Mouse (Mus musculus): Measurements from ENCODE around the gene Serpina1a. TPM values are rescaled to one million over a fixed set of nuclear protein-coding genes. Genes with fewer than 3 reads are reported as not detected.
"Not testable (repeated sequence)": the region's sequence is repeated elsewhere in the genome, so short reads cannot be mapped to it uniquely, and the experiment has no call there.

Gene Serpina1a
- polyA plus RNA-seq, 1 experiment from 2014 or later, result not detected

GRCm38 (mm10) chr12:103827661-103828372 lies 35.5 kb downstream of the Serpina1a start:
- H3K4me1 ChIP-seq (replicated peaks); ATAC-seq (ENCODE audit: insufficient number of reproducible peaks, insufficient read depth, low FRiP score, low TSS enrichment, low read depth); H3K4me3 ChIP-seq (replicated peaks); H3K4me2 ChIP-seq; H3K27ac ChIP-seq; H3K27me3 ChIP-seq; H3K36me3 ChIP-seq; H3K9ac ChIP-seq (replicated peaks): not testable (repeated sequence)
- 88% methylated on average over 6 of the region's 6 CpGs for WGBS
- H3K9me3 ChIP-seq, result peaks cover 12% of the 10 kb centered on the region; the same call in 1 of the 2 replicates

DNA sequence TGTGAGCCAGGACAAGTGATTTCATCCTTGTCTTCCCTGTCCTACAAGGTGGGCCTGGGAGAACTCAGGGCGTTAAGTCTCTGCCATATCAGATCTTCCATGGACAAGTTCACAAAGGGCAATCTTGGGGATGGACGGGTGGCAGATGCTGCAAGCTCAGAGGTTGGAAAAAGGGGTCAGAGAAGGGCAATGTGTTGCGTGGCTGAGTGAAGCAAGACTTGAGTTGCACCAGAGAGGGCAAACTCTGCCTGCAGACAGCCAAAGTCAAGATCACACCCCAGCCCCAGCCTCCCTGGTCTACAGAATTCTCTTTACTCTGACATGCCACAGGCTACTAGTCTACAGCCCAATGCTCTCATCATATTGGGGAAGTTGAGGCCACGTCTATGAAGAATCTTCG lies 39.5 kb downstream of the Serpina1a start:
- H3K27ac ChIP-seq; ATAC-seq (ENCODE audit: insufficient number of reproducible peaks, insufficient read depth, low FRiP score, low TSS enrichment, low read depth); H3K9ac ChIP-seq (replicated peaks); H3K4me3 ChIP-seq (replicated peaks); H3K4me1 ChIP-seq (replicated peaks); H3K27me3 ChIP-seq; H3K36me3 ChIP-seq; H3K4me2 ChIP-seq; H3K9me3 ChIP-seq: not testable (repeated sequence)
- 76% methylated on average over 5 of the region's 5 CpGs for WGBS

Other genes with a start within 250 kb of the Serpina1a start
- gene Serpina10, start 232.1 kb downstream of the Serpina1a start, polyA plus RNA-seq (2016; fragmentation: Nextera tagmentation; extraction: Ambion mirVana), result 0.05 TPM in 1 of 2 replicates, not detected in the other
- 0.63 and 0.64 TPM in 2 replicates for gene Serpina6, start 206.3 kb downstream of the Serpina1a start, polyA plus RNA-seq (2016; fragmentation: Nextera tagmentation; extraction: Ambion mirVana)
- not detected in 2 replicates for gene Serpina16, start 187.4 kb downstream of the Serpina1a start, polyA plus RNA-seq (2016; fragmentation: Nextera tagmentation; extraction: Ambion mirVana)
- gene Serpina1f, start 168.0 kb downstream of the Serpina1a start, polyA plus RNA-seq (2016; fragmentation: Nextera tagmentation; extraction: Ambion mirVana), result not detected in 2 replicates
- gene Serpina1d, start 90.0 kb downstream of the Serpina1a start, polyA plus RNA-seq (2016; fragmentation: Nextera tagmentation; extraction: Ambion mirVana), result not detected in 2 replicates
- gene Serpina1b, start 33.2 kb downstream of the Serpina1a start, polyA plus RNA-seq (2016; fragmentation: Nextera tagmentation; extraction: Ambion mirVana), result 0.50 TPM in 1 of 2 replicates, not detected in the other
- gene Serpina1c, start 41.3 kb upstream of the Serpina1a start, polyA plus RNA-seq (2016; fragmentation: Nextera tagmentation; extraction: Ambion mirVana), result not detected in 2 replicates
- gene Serpina1e, start 95.4 kb upstream of the Serpina1a start, polyA plus RNA-seq (2016; fragmentation: Nextera tagmentation; extraction: Ambion mirVana), result not detected in 2 replicates
- gene Serpina11, start 126.4 kb upstream of the Serpina1a start, polyA plus RNA-seq (2016; fragmentation: Nextera tagmentation; extraction: Ambion mirVana), result not detected in 2 replicates
- not detected in 2 replicates for gene Serpina9, start 150.2 kb upstream of the Serpina1a start, polyA plus RNA-seq (2016; fragmentation: Nextera tagmentation; extraction: Ambion mirVana)
- gene Serpina12, start 180.9 kb upstream of the Serpina1a start, polyA plus RNA-seq (2016; fragmentation: Nextera tagmentation; extraction: Ambion mirVana), result not detected in 2 replicates
- not detected in 2 replicates for gene Serpina5, start 237.6 kb upstream of the Serpina1a start, polyA plus RNA-seq (2016; fragmentation: Nextera tagmentation; extraction: Ambion mirVana)
- gene Serpina3a, start 249.2 kb upstream of the Serpina1a start, polyA plus RNA-seq (2016; fragmentation: Nextera tagmentation; extraction: Ambion mirVana), result not detected in 2 replicates